Mouse (Mus musculus) mouse embryonic stem cell (cell line): ENCODE measurements around the gene Gm27021.

ENCODE experiments used
- in situ Hi-C, 2 experiments: fragments of 300-500 bp; cut with MboI; formaldehyde crosslinking; loops; 1 replicate in 1 of 2; 3 replicates in 1 of 2; pipeline ENCODE4 v1.14.3; 2019 to 2020; ENCODE audit warnings: low sequenced_read_pairs in 2 of 2, low pct_unique_long_range_greater_than_20kb in 1 of 2, mixed read lengths in 1 of 2; ENCODE audit not compliant: unreplicated experiment in 1 of 2

Gm27021 gene

GRCm38 (mm10) chr8:120688511-120688910, 20.6 kb upstream of the Gm27021 start:
- in situ Hi-C loops: loop anchor here (5.0 to 10.0 kb wide), 2 partner anchors 104 to 106 kb away; no protein-coding TSS in a partner anchor

- in situ Hi-C loops: loop anchor here (5.0 to 10.0 kb wide), 2 partner anchors 105 to 107 kb away; no protein-coding TSS in a partner anchor
Measured at GRCm38 (mm10) chr8:120687786-120688185, 19.9 kb upstream of the Gm27021 start.

- in situ Hi-C loops: loop anchor here (5.0 to 10.0 kb wide), 2 partner anchors 106 to 108 kb away; no protein-coding TSS in a partner anchor
Measured at GRCm38 (mm10) chr8:120686576-120686975, 18.7 kb upstream of the Gm27021 start.

GRCm38 (mm10) chr8:120686051-120686450, 18.2 kb upstream of the Gm27021 start:
- in situ Hi-C loops: loop anchor here (5.0 to 10.0 kb wide), 2 partner anchors 106 to 109 kb away; no protein-coding TSS in a partner anchor

GRCm38 (mm10) chr8:120685591-120685990, 17.7 kb upstream of the Gm27021 start:
- in situ Hi-C loops: loop anchor here (5.0 to 10.0 kb wide), 2 partner anchors 107 to 109 kb away; no protein-coding TSS in a partner anchor

- in situ Hi-C loops: loop anchor here (5.0 to 10.0 kb wide), 2 partner anchors 107 to 110 kb away; no protein-coding TSS in a partner anchor
Measured at GRCm38 (mm10) chr8:120685097-120685496, 17.2 kb upstream of the Gm27021 start.

- in situ Hi-C loops: loop anchor here in 1 of 2 experiments (10.0 kb wide), 1 partner anchor 111 kb away; no protein-coding TSS in a partner anchor
Measured at GRCm38 (mm10) chr8:120684082-120684481, 16.2 kb upstream of the Gm27021 start.

- in situ Hi-C loops: loop anchor here in 1 of 2 experiments (10.0 kb wide), 1 partner anchor 111 kb away; no protein-coding TSS in a partner anchor
Measured at GRCm38 (mm10) chr8:120683602-120684001, 15.7 kb upstream of the Gm27021 start.

- in situ Hi-C loops: loop anchor here in 1 of 2 experiments (10.0 kb wide), 1 partner anchor 114 kb away; no protein-coding TSS in a partner anchor
Measured at GRCm38 (mm10) chr8:120681113-120681512, 13.2 kb upstream of the Gm27021 start.

- in situ Hi-C loops: loop anchor here in 1 of 2 experiments (10.0 kb wide), 1 partner anchor 114 kb away; no protein-coding TSS in a partner anchor
Measured at GRCm38 (mm10) chr8:120680405-120680804, 12.5 kb upstream of the Gm27021 start.

- in situ Hi-C loops: loop anchor here in 1 of 2 experiments (10.0 kb wide), 1 partner anchor 115 kb away; no protein-coding TSS in a partner anchor
Measured at GRCm38 (mm10) chr8:120679629-120680387, 11.9 kb upstream of the Gm27021 start.

- in situ Hi-C loops: no loop called here
Measured at GRCm38 (mm10) chr8:120678447-120678846, 10.6 kb upstream of the Gm27021 start.

GRCm38 (mm10) chr8:120675718-120676117, 7.8 kb upstream of the Gm27021 start:
- in situ Hi-C loops: no loop called here

GRCm38 (mm10) chr8:120673298-120673697, 5.4 kb upstream of the Gm27021 start:
- in situ Hi-C loops: no loop called here

- in situ Hi-C loops: no loop called here
Measured at GRCm38 (mm10) chr8:120672626-120673229, 4.8 kb upstream of the Gm27021 start.

- in situ Hi-C loops: no loop called here
Measured at GRCm38 (mm10) chr8:120671775-120672174, 3.9 kb upstream of the Gm27021 start.

GRCm38 (mm10) chr8:120668374-120668905, 561 bp upstream of the Gm27021 start, which contains the start of gene Emc8:
TSS of gene Emc8 (minus strand) at chr8:120668573.
- in situ Hi-C loops: no loop called here

GRCm38 (mm10) chr8:120666807-120667470, 940 bp downstream of the Gm27021 start:
- in situ Hi-C loops: no loop called here
